Mouse (Mus musculus): ENCODE results near the gene Rplp2. TPM values are rescaled to one million over a fixed set of nuclear protein-coding genes. Genes with fewer than 3 reads are reported as not detected.

Gene Rplp2
- total and polyA plus RNA-seq, 2 experiments from 2014 or later = 249 to 839 TPM

GRCm38 (mm10) chr7:141481498-141482401, 34.6 kb downstream of the Rplp2 start:
- peak; percentile 57 for TF ChIP-seq CTCF (IDR thresholded peaks at IDR 0.05; ENCODE audit: low read depth)
- H3K4me3 ChIP-seq (ENCODE audit: low read length) = peak overlapping the region; percentile 70
- H3K4me2 ChIP-seq (ENCODE audit: low read depth, low read length) = peak overlapping the region; percentile 93
- H3K9me3 ChIP-seq (ENCODE audit: low read length) = no peaks in the 10 kb centered on the region
- peaks cover 12% of the 10 kb centered on the region for H3K4me1 ChIP-seq (ENCODE audit: insufficient read depth, low read length)
- peak; percentile 76 for DNase-seq (ENCODE audit: low spot score)
- peak overlapping the region; percentile 81 for H3K27ac ChIP-seq
- H3K27me3 ChIP-seq (ENCODE audit: insufficient read depth, low read length) = no peaks in the 10 kb centered on the region
- no peaks in the 10 kb centered on the region for H3K36me3 ChIP-seq (ENCODE audit: insufficient read depth, low read length)
- peak; percentile 50 for ATAC-seq
- under 1% methylated on average over 71 of the region's 81 CpGs for WGBS
- peak overlapping the region; percentile 78 for H3K9ac ChIP-seq (replicated peaks; ENCODE audit: low read length)

GRCm38 (mm10) chr7:141482531-141483024, 35.4 kb downstream of the Rplp2 start:
- ATAC-seq (no peak), DNase-seq (ENCODE audit: low spot score) (no peak)
- no peaks in the 10 kb centered on the region for H3K27me3 ChIP-seq (ENCODE audit: insufficient read depth, low read length)
- peaks cover 12% of the 10 kb centered on the region for H3K4me1 ChIP-seq (ENCODE audit: insufficient read depth, low read length)
- 5% methylated on average over 11 of the region's 11 CpGs for WGBS
- peak overlapping the region; percentile 78 for H3K9ac ChIP-seq (replicated peaks; ENCODE audit: low read length)
- no peak for TF ChIP-seq CTCF (IDR thresholded peaks at IDR 0.05; ENCODE audit: low read depth)
- no peaks in the 10 kb centered on the region for H3K9me3 ChIP-seq (ENCODE audit: low read length)
- peak overlapping the region; percentile 81 for H3K27ac ChIP-seq
- H3K36me3 ChIP-seq (ENCODE audit: insufficient read depth, low read length) = no peaks in the 10 kb centered on the region
- H3K4me3 ChIP-seq (ENCODE audit: low read length) = peak overlapping the region; percentile 70
- H3K4me2 ChIP-seq (ENCODE audit: low read depth, low read length) = peak overlapping the region; percentile 93

DNA sequence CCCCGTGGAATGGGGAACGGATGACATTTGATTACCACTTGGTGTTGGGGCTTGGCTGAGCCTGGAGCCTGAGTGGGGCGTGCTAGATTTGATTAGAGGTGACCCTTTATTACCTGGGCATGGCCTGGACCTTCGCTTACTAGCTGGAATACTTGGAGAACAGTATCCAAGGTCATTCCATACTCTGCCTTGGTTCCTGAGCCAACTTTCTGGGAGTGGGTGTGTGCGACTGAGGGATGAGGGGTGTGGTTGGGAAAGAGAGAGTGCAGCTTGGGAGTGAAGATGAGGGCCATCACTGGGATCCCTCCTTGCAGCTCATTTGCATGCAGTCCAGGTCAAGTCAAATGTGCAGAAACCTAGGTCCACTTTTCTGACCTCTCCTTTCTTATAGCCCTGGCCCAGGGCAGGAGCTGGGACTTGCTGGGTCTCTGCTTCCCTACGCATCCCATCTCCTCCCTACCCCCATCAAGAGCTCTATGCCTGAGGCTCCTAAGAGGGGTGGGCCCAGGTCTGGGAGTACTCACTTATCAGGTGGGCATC, 36.0 kb downstream of the Rplp2 start:
- TF ChIP-seq CTCF (IDR thresholded peaks at IDR 0.05; ENCODE audit: low read depth) = no peak
- Histone ChIP-seq H3K4me2 (ENCODE audit: low read depth, low read length) (peak overlapping the region; percentile 93), H3K4me1 (ENCODE audit: insufficient read depth, low read length) (peaks cover 12% of the 10 kb centered on the region), H3K4me3 (ENCODE audit: low read length) (peak overlapping the region; percentile 70), H3K9ac (replicated peaks; ENCODE audit: low read length) (peak overlapping the region; percentile 78; the same call in 1 of the 2 replicates), H3K27ac (no peak overlapping the region), H3K27me3 (ENCODE audit: insufficient read depth, low read length) (no peaks in the 10 kb centered on the region), H3K36me3 (ENCODE audit: insufficient read depth, low read length) (no peaks in the 10 kb centered on the region), H3K9me3 (ENCODE audit: low read length) (no peaks in the 10 kb centered on the region)
- WGBS = 69% methylated on average over 6 of the region's 6 CpGs
- ATAC-seq (no peak), DNase-seq (ENCODE audit: low spot score) (no peak)

- no peaks in the 10 kb centered on the region for H3K9me3 ChIP-seq (ENCODE audit: low read length)
- H3K4me2 ChIP-seq (ENCODE audit: low read depth, low read length) = peak overlapping the region; percentile 93; the same call in 1 of the 2 replicates
- no peak overlapping the region for H3K4me3 ChIP-seq (ENCODE audit: low read length)
- WGBS = 69% methylated on average over 5 of the region's 5 CpGs
- no peak overlapping the region for H3K27ac ChIP-seq
- H3K27me3 ChIP-seq (ENCODE audit: insufficient read depth, low read length) = no peaks in the 10 kb centered on the region
- no peak overlapping the region for H3K9ac ChIP-seq (replicated peaks; ENCODE audit: low read length)
- no peak for TF ChIP-seq CTCF (IDR thresholded peaks at IDR 0.05; ENCODE audit: low read depth)
- peaks cover 12% of the 10 kb centered on the region for H3K4me1 ChIP-seq (ENCODE audit: insufficient read depth, low read length)
- no peak for DNase-seq (ENCODE audit: low spot score)
- no peaks in the 10 kb centered on the region for H3K36me3 ChIP-seq (ENCODE audit: insufficient read depth, low read length)
- no peak for ATAC-seq
Observed at GRCm38 (mm10) chr7:141484186-141485120, 37.3 kb downstream of the Rplp2 start.

DNA sequence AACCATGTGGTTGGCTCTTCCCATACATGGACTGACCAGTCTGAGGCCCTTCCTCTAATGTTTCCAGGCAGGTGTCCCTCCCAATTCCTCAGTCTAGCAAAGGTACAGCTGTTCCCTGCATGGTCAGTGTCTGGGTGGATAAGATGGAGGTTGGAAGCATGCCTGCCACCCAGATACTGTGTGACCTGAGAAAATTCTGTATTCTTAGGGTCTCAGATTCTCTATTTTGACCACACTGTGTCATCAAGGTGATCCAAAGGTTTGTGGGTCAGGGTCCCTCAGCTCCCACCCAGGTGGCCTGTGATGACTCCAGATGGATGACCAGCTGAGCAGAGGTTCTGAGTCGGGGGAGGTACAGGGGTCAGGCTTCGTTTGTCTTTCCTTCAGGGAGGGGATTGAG, 38.0 kb downstream of the Rplp2 start:
- DNase-seq (ENCODE audit: low spot score) (no peak), ATAC-seq (no peak)
- Histone ChIP-seq H3K4me2 (ENCODE audit: low read depth, low read length) (no peak overlapping the region), H3K27ac (no peak overlapping the region; the same call in 1 of the 2 replicates), H3K4me1 (ENCODE audit: insufficient read depth, low read length) (peaks cover 12% of the 10 kb centered on the region), H3K9ac (replicated peaks; ENCODE audit: low read length) (no peak overlapping the region), H3K9me3 (ENCODE audit: low read length) (no peaks in the 10 kb centered on the region), H3K27me3 (ENCODE audit: insufficient read depth, low read length) (no peaks in the 10 kb centered on the region), H3K36me3 (ENCODE audit: insufficient read depth, low read length) (no peaks in the 10 kb centered on the region), H3K4me3 (ENCODE audit: low read length) (no peak overlapping the region)
- WGBS = 53% methylated on average over 2 of the region's 2 CpGs
- TF ChIP-seq CTCF (IDR thresholded peaks at IDR 0.05; ENCODE audit: low read depth) = no peak

GRCm38 (mm10) chr7:141485606-141486005, 38.4 kb downstream of the Rplp2 start:
- Histone ChIP-seq H3K4me2 (ENCODE audit: low read depth, low read length) (no peak overlapping the region), H3K27me3 (ENCODE audit: insufficient read depth, low read length) (no peaks in the 10 kb centered on the region), H3K36me3 (ENCODE audit: insufficient read depth, low read length) (no peaks in the 10 kb centered on the region), H3K9ac (replicated peaks; ENCODE audit: low read length) (no peak overlapping the region), H3K4me1 (ENCODE audit: insufficient read depth, low read length) (peaks cover 12% of the 10 kb centered on the region), H3K27ac (no peak overlapping the region; the same call in 1 of the 2 replicates), H3K9me3 (ENCODE audit: low read length) (no peaks in the 10 kb centered on the region), H3K4me3 (ENCODE audit: low read length) (no peak overlapping the region)
- no peak for TF ChIP-seq CTCF (IDR thresholded peaks at IDR 0.05; ENCODE audit: low read depth)
- 62% methylated on average over 2 of the region's 2 CpGs for WGBS
- DNase-seq (ENCODE audit: low spot score) (peak; percentile 66), ATAC-seq (0 out of 2 replicates have a peak, but pooled peaks have one; percentile 8)

All from hindbrain, postnatal 0 days (tissue).